Mouse (Mus musculus): ENCODE data around the gene Il3. TPM values are rescaled to one million over a fixed set of nuclear protein-coding genes. Genes with fewer than 3 reads are reported as not detected.

Il3 gene
- not detected for total RNA-seq (2023)

DNA sequence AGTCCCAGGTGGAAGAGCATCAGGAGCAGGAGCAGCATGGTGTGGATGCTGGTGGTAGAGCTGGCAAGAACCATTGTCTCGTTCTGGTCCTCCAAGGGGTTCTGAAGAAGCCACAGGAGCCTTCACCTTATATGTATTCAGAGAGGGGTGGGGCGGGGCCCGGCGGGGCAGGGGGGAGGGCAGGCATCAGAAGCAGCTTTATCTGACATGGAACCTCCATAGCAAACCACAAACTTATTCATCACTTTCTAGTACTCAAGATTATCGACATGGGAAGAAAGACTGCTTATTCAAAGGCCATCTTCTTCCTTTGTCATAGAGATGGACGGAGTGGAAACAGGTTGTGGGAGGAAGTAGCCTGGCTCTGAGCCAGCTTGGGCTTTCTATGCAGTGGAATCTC is at the start of gene Il3:
Gene Il3 (minus strand): TSS at position 101 of the 400 bp plus-strand sequence.

GRCm38 (mm10) chr11:54303728-54304470 is 36.8 kb upstream of the Il3 start, which contains the start of gene Acsl6:
Acsl6 (plus strand) TSS chr11:54303798.

DNA sequence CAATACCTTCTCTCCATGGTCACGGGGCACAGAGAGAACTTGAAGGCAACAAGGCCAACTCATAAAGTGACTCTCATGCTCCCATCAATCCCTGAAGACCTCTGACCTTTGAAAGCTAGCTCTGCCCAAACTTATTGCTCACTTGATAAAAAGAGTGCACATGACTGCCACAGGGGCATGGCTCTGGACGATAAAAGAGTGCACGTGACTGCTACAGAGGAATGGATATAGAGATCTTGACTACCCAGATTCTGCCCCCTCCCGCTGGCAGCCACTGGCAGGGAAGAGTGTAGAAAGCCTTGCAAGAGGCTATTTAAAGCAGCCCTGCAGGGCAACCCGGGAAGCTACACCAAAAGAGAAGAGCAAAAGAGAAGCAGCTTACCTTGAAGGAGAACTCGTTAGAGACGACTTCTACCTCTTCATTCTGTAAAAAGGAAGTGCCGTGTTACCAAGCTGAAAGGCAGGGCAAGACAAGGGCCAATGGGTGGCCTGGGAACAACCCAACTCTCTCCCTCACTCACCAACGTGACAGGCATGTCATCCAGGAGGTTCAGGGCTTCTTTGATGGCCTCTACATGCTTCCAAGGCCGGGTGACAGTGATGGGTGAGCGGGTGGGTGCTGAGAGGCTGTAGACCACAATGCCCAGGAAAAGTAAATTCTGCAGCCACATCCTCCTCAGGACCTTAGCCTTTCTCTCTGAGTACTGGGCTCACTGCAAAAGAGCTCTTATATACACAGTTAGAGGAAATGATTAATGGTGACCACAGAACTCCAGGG is 17.9 kb downstream of the Il3 start, which contains the start of gene Csf2:
Gene Csf2 (minus strand): TSS at position 728 of the 778 bp plus-strand sequence.

Other genes starting within 250 kb of the Il3 start
- 10 to 100 TPM; 18.4 to 21.2 TPM for gene Slc22a4, start 239.2 kb downstream of the Il3 start, total RNA-seq (2023)
- 1 to 10 TPM in 1 of 2 experiments, under 1 TPM in 1; 0.69 to 1.4 TPM for gene Pdlim4, start 198.3 kb downstream of the Il3 start, total RNA-seq (2023)
- under 1 TPM in 1 of 2 experiments, not detected in 1; 0.84 TPM for gene P4ha2, start 167.2 kb downstream of the Il3 start, total RNA-seq (2023)
- gene Csf2, start 17.6 kb downstream of the Il3 start, total RNA-seq (2023) = not detected
- gene Acsl6, start 36.5 kb upstream of the Il3 start, total RNA-seq (2023) = 1 to 10 TPM in 1 of 2 experiments, under 1 TPM in 1; 0.51 to 2.2 TPM
- not detected for gene Meikin, start 103.4 kb upstream of the Il3 start, total RNA-seq (2023)
- 10 to 100 TPM; 41.9 to 45.6 TPM for gene Fnip1, start 170.9 kb upstream of the Il3 start, total RNA-seq (2023)